Mouse (Mus musculus) neural tube, embryonic 15.5 days (tissue): ENCODE measurements at regions not wholly inside any gene's neighbourhood (a gene's known extent, or its start where the extent isn't known, plus 50 kb on each side); places are given as distances from the start of the nearest gene placed in this dataset.
A peak's percentile ranks its signal among the peaks of the same experiment; 100 is the strongest.

ENCODE experiments used
- ATAC-seq: fragments of 200-750 bp; cut with Nextera tagmentation; 2 replicates; pipeline ENCODE4 v1.8.0; 2017; ENCODE audit warnings: mild to moderate bottlenecking, moderate TSS enrichment, moderate library complexity; ENCODE audit not compliant: low FRiP score
- H3K27ac ChIP-seq: fragments of 300-500 bp; sonication (generic); replicated peaks from 2 replicates; pipeline ENCODE4 v1.5.1; 2015; ENCODE audit warnings: mild to moderate bottlenecking, inconsistent platforms
- H3K27me3 ChIP-seq: fragments of 300-500 bp; sonication (generic); replicated peaks from 2 replicates; pipeline ENCODE4 v1.6.1; 2015; ENCODE audit warnings: inconsistent platforms
- H3K36me3 ChIP-seq: fragments of 300-500 bp; sonication (generic); 2 replicates; pipeline ENCODE4 v1.6.1; 2015; ENCODE audit warnings: inconsistent platforms
- H3K4me1 ChIP-seq: fragments of 300-500 bp; sonication (generic); 2 replicates; pipeline ENCODE4 v1.6.1; 2015; ENCODE audit warnings: inconsistent platforms
- H3K4me2 ChIP-seq: fragments of 300-500 bp; sonication (generic); 2 replicates; pipeline ENCODE4 v1.6.1; 2015; ENCODE audit warnings: inconsistent platforms, mild to moderate bottlenecking, moderate library complexity
- H3K4me3 ChIP-seq: fragments of 300-500 bp; sonication (generic); replicated peaks from 2 replicates; pipeline ENCODE4 v1.5.1; 2015; ENCODE audit warnings: mild to moderate bottlenecking, inconsistent platforms
- H3K9ac ChIP-seq: fragments of 300-500 bp; sonication (generic); replicated peaks from 2 replicates; pipeline ENCODE4 v1.6.1; 2015; ENCODE audit warnings: mild to moderate bottlenecking, inconsistent platforms
- H3K9me3 ChIP-seq: fragments of 300-500 bp; sonication (generic); replicated peaks from 2 replicates; pipeline ENCODE4 v1.6.1; 2016; ENCODE audit warnings: inconsistent platforms
- WGBS: fragments of 180-500 bp; shearing (Covaris S2); methylation state at CpG from one replicate; pipeline ENCODE4 v1.1.7; 2015; ENCODE audit warnings: mixed read lengths; 5-methylcytosine and 5-hydroxymethylcytosine counted together

- no peaks in the 10 kb centered on the region for H3K27me3 ChIP-seq
Observed at GRCm38 (mm10) chr1:67477006-67477405, 354.2 kb downstream of the Cps1 start.

GRCm38 (mm10) chr1:67477966-67478365, 355.1 kb downstream of the Cps1 start:
- Histone ChIP-seq H3K9ac (no peak overlapping the region), H3K27ac (no peak overlapping the region), H3K4me1 (no peaks in the 10 kb centered on the region), H3K27me3 (no peaks in the 10 kb centered on the region), H3K4me3 (no peak overlapping the region), H3K4me2 (no peak overlapping the region), H3K9me3 (no peaks in the 10 kb centered on the region), H3K36me3 (no peaks in the 10 kb centered on the region)
- WGBS, result 93% methylated on average over 3 of the region's 3 CpGs
- no peak for ATAC-seq

More at GRCm38 (mm10) chr1:67477006-67477405, 354.2 kb downstream of the Cps1 start:
- H3K4me1 ChIP-seq, result no peaks in the 10 kb centered on the region
- no peak overlapping the region for H3K9ac ChIP-seq
- 47% methylated on average over 11 of the region's 11 CpGs for WGBS
- H3K9me3 ChIP-seq, result no peaks in the 10 kb centered on the region
- no peak overlapping the region for H3K4me3 ChIP-seq
- H3K4me2 ChIP-seq, result peak overlapping the region; percentile 31
- no peaks in the 10 kb centered on the region for H3K36me3 ChIP-seq
- no peak overlapping the region; the same call in 1 of the 2 replicates for H3K27ac ChIP-seq
- no peak for ATAC-seq

DNA sequence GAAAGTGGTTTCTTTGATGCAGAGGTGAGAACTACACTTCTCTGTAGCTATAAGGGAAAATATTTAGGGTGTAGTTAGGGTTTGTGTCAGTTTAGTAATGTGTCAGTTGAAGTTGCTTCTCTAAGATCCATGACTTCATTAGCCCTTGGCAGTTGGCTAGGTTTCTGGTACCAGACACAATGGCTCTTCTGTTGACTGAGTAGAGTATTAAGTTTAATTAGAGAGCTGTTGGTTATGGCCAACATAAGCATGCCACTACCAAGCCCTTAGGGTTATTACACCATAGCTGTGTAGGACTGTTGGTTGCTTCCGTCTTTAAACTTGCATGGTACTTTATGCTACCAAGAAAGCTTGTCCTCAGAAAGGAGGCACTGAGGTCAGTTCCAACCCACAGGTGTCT, 359.1 kb downstream of the Cps1 start:
- Histone ChIP-seq H3K4me1 (no peaks in the 10 kb centered on the region), H3K36me3 (no peaks in the 10 kb centered on the region), H3K27me3 (no peaks in the 10 kb centered on the region), H3K9me3 (no peaks in the 10 kb centered on the region), H3K27ac (no peak overlapping the region), H3K4me3 (no peak overlapping the region), H3K9ac (no peak overlapping the region), H3K4me2 (no peak overlapping the region)
- WGBS, result 100% methylated on average over 1 of the region's 1 CpGs
- no peak for ATAC-seq

DNA sequence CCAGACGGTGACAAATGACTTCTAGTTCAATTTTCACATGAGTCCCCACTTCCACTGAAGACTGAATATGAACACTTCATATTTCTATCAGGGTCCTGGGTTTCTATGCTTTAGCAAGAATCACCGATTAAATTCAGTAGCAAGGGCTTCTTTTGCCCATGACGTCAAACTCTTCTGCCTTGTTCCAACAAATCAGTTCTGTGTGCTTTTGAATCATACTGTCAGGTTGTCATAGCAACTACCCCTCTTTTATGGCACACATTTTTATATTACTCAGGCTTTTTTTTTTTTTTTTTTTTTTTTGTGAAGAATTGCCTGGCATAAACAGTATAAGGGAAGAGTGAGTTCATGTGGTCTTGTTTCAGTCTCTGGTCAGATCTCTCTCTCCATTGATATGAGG, 381.3 kb downstream of the Cps1 start:
- H3K4me3 ChIP-seq, result no peak overlapping the region
- no peak overlapping the region for H3K9ac ChIP-seq
- H3K4me1 ChIP-seq, result no peaks in the 10 kb centered on the region
- no peak for ATAC-seq
- no peak overlapping the region for H3K27ac ChIP-seq
- no peaks in the 10 kb centered on the region for H3K9me3 ChIP-seq
- no peaks in the 10 kb centered on the region for H3K36me3 ChIP-seq
- no peaks in the 10 kb centered on the region for H3K27me3 ChIP-seq
- WGBS, result 78% methylated on average over 3 of the region's 3 CpGs
- H3K4me2 ChIP-seq, result no peak overlapping the region

DNA sequence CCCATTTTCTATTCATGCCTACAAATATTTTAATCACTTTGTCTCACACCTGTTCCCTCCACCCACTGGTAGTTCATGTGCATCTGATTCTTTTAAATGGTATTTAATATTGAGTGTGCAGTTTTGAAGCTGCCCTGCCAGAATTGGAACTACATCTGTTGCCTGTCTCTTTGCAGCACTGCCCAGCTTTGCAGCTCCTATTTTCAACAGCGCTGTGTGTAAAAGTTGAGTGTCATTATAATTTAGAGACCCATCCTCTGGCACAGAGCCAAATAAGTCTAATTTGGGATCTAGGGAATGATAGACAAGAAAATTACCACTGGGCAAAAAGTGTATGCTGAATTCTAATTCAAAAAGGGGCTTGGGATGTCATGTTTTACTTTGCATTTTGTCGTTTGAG, 382.9 kb downstream of the Cps1 start:
- no peak overlapping the region for H3K27ac ChIP-seq
- H3K27me3 ChIP-seq, result no peaks in the 10 kb centered on the region
- H3K9me3 ChIP-seq, result no peaks in the 10 kb centered on the region
- H3K9ac ChIP-seq, result no peak overlapping the region
- ATAC-seq, result no peak
- H3K4me3 ChIP-seq, result no peak overlapping the region
- WGBS, result 66% methylated on average over 2 of the region's 2 CpGs
- no peak overlapping the region for H3K4me2 ChIP-seq
- H3K4me1 ChIP-seq, result no peaks in the 10 kb centered on the region
- H3K36me3 ChIP-seq, result no peaks in the 10 kb centered on the region

DNA sequence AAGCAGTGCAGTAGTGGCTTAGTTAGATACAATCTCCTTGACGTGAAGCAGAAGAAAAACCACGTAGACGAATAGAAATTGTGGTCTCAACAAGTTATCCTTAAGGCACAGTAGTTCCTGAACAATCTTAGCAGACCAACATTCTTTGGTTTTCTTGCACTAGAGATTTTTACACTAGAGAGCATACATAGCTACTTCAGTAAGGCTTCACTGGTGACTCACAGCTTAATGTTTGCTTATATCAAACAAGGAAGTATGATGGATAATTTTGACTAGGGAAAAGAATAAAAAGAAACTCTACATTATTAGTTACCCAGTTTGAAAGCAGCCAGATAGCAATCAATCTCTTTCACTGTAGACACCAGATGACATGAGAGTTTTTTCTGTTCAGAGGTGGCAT, 395.5 kb downstream of the Cps1 start:
- H3K9me3 ChIP-seq, result no peaks in the 10 kb centered on the region
- H3K36me3 ChIP-seq, result no peaks in the 10 kb centered on the region
- no peaks in the 10 kb centered on the region for H3K27me3 ChIP-seq
- no peak overlapping the region for H3K27ac ChIP-seq
- WGBS, result 94% methylated on average over 3 of the region's 3 CpGs
- H3K9ac ChIP-seq, result no peak overlapping the region
- no peak for ATAC-seq
- no peaks in the 10 kb centered on the region for H3K4me1 ChIP-seq
- H3K4me3 ChIP-seq, result no peak overlapping the region
- no peak overlapping the region for H3K4me2 ChIP-seq

- Histone ChIP-seq H3K36me3 (no peaks in the 10 kb centered on the region), H3K9ac (no peak overlapping the region), H3K27ac (no peak overlapping the region), H3K4me1 (no peaks in the 10 kb centered on the region), H3K4me2 (no peak overlapping the region), H3K9me3 (no peaks in the 10 kb centered on the region), H3K27me3 (no peaks in the 10 kb centered on the region), H3K4me3 (no peak overlapping the region)
- no peak for ATAC-seq
Observed at GRCm38 (mm10) chr1:67558728-67559127, 435.9 kb downstream of the Cps1 start.

GRCm38 (mm10) chr1:67559179-67559578, 436.4 kb downstream of the Cps1 start:
- H3K27ac ChIP-seq, result no peak overlapping the region
- 23% methylated on average over 1 of the region's 1 CpGs for WGBS
- H3K4me3 ChIP-seq, result no peak overlapping the region
- no peak overlapping the region for H3K4me2 ChIP-seq
- no peaks in the 10 kb centered on the region for H3K27me3 ChIP-seq
- no peaks in the 10 kb centered on the region for H3K4me1 ChIP-seq
- no peaks in the 10 kb centered on the region for H3K9me3 ChIP-seq
- no peak overlapping the region for H3K9ac ChIP-seq
- ATAC-seq, result no peak
- no peaks in the 10 kb centered on the region for H3K36me3 ChIP-seq

DNA sequence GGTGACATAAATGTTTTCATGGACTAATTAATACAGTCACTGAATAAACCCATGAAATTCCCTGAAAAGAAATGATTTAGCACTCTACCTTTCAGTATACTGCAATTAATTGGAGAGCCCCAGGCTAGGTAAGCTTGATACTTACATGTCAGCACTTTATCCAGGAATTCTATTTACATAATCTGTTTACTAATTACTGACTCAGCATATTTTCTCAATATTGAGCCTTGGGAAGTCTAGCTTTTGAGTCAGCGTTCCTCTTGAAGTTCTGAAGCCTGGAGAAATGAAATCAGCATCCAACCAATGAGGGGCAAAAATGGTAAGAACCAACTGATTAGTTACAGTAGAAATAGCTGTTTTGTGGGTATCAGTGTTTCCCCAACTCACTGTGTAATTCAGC, 448.8 kb downstream of the Cps1 start:
- Histone ChIP-seq H3K9me3 (no peaks in the 10 kb centered on the region), H3K27me3 (no peaks in the 10 kb centered on the region), H3K4me3 (no peak overlapping the region), H3K4me1 (no peaks in the 10 kb centered on the region), H3K36me3 (no peaks in the 10 kb centered on the region), H3K27ac (no peak overlapping the region), H3K9ac (no peak overlapping the region), H3K4me2 (no peak overlapping the region)
- ATAC-seq, result no peak
- 79% methylated on average over 1 of the region's 1 CpGs for WGBS

GRCm38 (mm10) chr1:67579732-67580131, 456.9 kb downstream of the Cps1 start:
- no peak overlapping the region for H3K9ac ChIP-seq
- 89% methylated on average over 2 of the region's 2 CpGs for WGBS
- ATAC-seq, result no peak
- H3K27ac ChIP-seq, result no peak overlapping the region
- H3K4me1 ChIP-seq, result no peaks in the 10 kb centered on the region
- no peaks in the 10 kb centered on the region for H3K36me3 ChIP-seq
- H3K4me3 ChIP-seq, result no peak overlapping the region
- H3K27me3 ChIP-seq, result no peaks in the 10 kb centered on the region
- no peaks in the 10 kb centered on the region for H3K9me3 ChIP-seq
- no peak overlapping the region for H3K4me2 ChIP-seq
